Mouse (Mus musculus) lung, postnatal 10 days (tissue): Measurements from ENCODE around the gene Tcl1b1.
A peak's percentile ranks its signal among the peaks of the same experiment; 100 is the strongest.
"Not testable (repeated sequence)": the region's sequence is repeated elsewhere in the genome, so short reads cannot be mapped to it uniquely, and the experiment has no call there.

Experiments
- DNase-seq: peaks from one replicate; pipeline ENCODE4 v3.0.0; 2021

Gene Tcl1b1

GRCm38 (mm10) chr12:105159390-105159789 is at the start of gene Tcl1b1:
Tcl1b1 (plus strand) TSS chr12:105159690.
- no peak for DNase-seq

GRCm38 (mm10) chr12:105109812-105110211 is 49.7 kb upstream of the Tcl1b1 start:
- DNase-seq: no peak

GRCm38 (mm10) chr12:105112321-105112988 is 47.0 kb upstream of the Tcl1b1 start:
- peak; percentile 6 for DNase-seq

- no peak for DNase-seq
Measured at GRCm38 (mm10) chr12:105116648-105117047, 42.8 kb upstream of the Tcl1b1 start.

GRCm38 (mm10) chr12:105125362-105125761 is 34.1 kb upstream of the Tcl1b1 start:
- DNase-seq: no peak

- no peak for DNase-seq
Measured at GRCm38 (mm10) chr12:105126516-105126915, 33.0 kb upstream of the Tcl1b1 start.

- DNase-seq: no peak
Measured at GRCm38 (mm10) chr12:105127607-105128006, 31.9 kb upstream of the Tcl1b1 start.

GRCm38 (mm10) chr12:105129494-105130205 is 29.8 kb upstream of the Tcl1b1 start:
- not testable (repeated sequence) for DNase-seq

GRCm38 (mm10) chr12:105134167-105134566 is 25.3 kb upstream of the Tcl1b1 start:
- DNase-seq: not testable (repeated sequence)

GRCm38 (mm10) chr12:105134826-105135225 is 24.7 kb upstream of the Tcl1b1 start:
- DNase-seq: not testable (repeated sequence)

GRCm38 (mm10) chr12:105137729-105138128 is 21.8 kb upstream of the Tcl1b1 start:
- DNase-seq: not testable (repeated sequence)

GRCm38 (mm10) chr12:105143096-105143495 is 16.4 kb upstream of the Tcl1b1 start:
- no peak for DNase-seq

- DNase-seq: not testable (repeated sequence)
Measured at GRCm38 (mm10) chr12:105144928-105145327, 14.6 kb upstream of the Tcl1b1 start.

GRCm38 (mm10) chr12:105145714-105146113 is 13.8 kb upstream of the Tcl1b1 start, which contains the start of gene Tcl1b2:
Tcl1b2 (plus strand) TSS chr12:105146014.
- DNase-seq: no peak

- not testable (repeated sequence) for DNase-seq
Measured at GRCm38 (mm10) chr12:105155286-105155685, 4.2 kb upstream of the Tcl1b1 start.

- DNase-seq: no peak
Measured at GRCm38 (mm10) chr12:105158842-105159241, 648 bp upstream of the Tcl1b1 start.

GRCm38 (mm10) chr12:105166734-105167133 is 7.2 kb downstream of the Tcl1b1 start:
- DNase-seq: no peak

- DNase-seq: peak; percentile 52
Measured at GRCm38 (mm10) chr12:105173366-105173765, 13.9 kb downstream of the Tcl1b1 start.

- peak; percentile 60 for DNase-seq
Measured at GRCm38 (mm10) chr12:105174318-105174717, 14.8 kb downstream of the Tcl1b1 start.

- not testable (repeated sequence) for DNase-seq
Measured at GRCm38 (mm10) chr12:105176044-105176443, 16.6 kb downstream of the Tcl1b1 start, which contains the start of gene Tcl1b5. Tcl1b5 (plus strand) TSS chr12:105176344.

- DNase-seq: not testable (repeated sequence)
Measured at GRCm38 (mm10) chr12:105181040-105181644, 21.7 kb downstream of the Tcl1b1 start.

- DNase-seq: not testable (repeated sequence)
Measured at GRCm38 (mm10) chr12:105188980-105189379, 29.5 kb downstream of the Tcl1b1 start.

- not testable (repeated sequence) for DNase-seq
Measured at GRCm38 (mm10) chr12:105190743-105191142, 31.3 kb downstream of the Tcl1b1 start, which contains the start of gene Tcl1b3. Tcl1b3 (plus strand) TSS chr12:105191043.
